Mouse (Mus musculus): ENCODE measurements around the gene Bhlhe23.
A peak's percentile ranks its signal among the peaks of the same experiment; 100 is the strongest.

Gene Bhlhe23

DNA sequence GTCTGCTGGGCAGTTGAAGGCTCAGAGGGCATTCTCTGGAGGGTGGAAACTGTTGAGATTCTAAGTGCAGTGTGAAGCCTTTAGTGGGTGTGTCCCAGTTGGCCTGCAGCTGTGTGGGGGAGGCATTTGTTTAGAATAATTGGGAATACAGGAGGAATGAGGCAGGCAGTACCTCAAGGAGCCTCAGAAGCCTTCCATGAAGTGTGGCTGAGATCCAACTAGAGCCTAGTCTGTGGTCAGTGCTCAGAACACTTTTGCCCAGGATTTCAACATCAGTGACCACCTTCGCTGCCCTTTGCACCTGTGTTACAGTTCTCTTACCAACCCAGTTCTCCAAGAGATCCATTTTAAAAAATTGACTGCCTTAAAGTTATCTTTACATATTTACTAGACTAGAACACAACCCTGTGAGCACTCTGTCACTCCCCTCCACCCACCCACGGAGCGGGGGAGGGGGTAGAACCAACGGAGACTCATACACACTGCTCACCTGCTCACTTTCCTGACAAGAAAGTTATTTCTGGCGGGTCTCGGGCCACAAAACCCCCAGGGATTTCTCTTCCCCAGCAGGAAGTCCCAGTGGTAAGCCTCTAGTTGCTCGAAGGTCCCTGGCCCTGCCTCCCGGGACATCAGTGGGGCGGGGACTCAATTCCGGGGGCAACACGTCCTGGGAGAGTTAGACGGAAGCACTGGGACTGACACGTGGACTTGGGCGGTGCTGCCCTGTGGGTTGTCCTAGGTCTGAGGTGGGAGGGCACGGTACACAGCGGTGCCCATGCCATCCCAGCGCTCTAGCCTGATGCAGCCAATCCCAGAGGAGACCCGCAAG, 51.9 kb downstream of the Bhlhe23 start, which contains the start of gene Slc17a9:
Slc17a9 (plus strand) TSS at position 679 of the 829 bp plus-strand sequence.
- DNase-seq: peak; percentile 70 to 75
